Mouse (Mus musculus): ENCODE data around the gene Ypel1. TPM values are rescaled to one million over a fixed set of nuclear protein-coding genes. Genes with fewer than 3 reads are reported as not detected.

Gene Ypel1
- total RNA-seq, 2 experiments from 2014 or later = 1.6 to 3.1 TPM

DNA sequence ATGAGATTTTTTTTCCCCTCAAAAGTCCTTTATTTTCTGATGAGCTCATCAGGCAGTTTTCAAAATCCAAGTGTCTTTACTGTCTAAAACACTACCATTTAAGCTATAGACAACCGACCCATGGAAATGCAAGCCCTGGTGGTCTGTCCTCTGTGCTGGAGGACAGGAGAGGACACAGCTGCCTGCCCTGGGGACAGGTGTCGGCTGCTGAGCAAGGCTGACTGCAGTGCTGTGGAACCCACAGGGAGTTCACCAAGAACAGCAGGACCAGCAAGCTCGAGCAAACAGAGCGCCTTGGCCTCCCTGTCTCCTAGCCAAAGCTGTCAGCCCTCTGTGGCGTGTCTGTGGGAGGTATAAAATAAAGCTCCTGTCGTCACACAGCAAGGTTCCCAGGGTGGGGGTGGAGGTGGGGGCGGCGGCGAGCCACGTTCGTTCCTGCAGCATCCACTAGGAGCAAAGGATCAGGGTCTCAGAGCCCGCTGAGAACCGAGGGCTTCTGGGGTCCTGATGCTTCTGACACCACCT is 17.2 kb downstream of the Ypel1 start:
- DNase-seq = no peak

DNA sequence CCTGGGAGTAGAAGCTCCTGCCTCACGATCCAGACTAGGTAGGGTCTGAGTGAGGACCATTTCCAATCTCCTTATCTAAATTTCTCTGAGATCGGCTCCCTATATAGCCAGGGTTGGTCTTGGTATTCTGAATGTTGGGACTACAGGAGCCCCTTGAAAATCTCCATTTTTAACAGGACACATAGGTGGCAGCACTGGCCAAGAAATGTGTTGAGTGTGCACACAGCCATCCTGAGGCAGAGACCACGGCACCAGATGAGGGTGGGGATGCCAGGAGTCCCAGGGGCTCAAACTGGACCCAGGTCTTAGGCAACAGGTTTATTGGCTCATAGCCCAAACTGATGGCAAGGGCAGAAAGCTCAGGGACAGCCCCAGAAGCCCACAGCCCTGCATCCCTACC is 18.9 kb downstream of the Ypel1 start:
- no peak for DNase-seq

DNA sequence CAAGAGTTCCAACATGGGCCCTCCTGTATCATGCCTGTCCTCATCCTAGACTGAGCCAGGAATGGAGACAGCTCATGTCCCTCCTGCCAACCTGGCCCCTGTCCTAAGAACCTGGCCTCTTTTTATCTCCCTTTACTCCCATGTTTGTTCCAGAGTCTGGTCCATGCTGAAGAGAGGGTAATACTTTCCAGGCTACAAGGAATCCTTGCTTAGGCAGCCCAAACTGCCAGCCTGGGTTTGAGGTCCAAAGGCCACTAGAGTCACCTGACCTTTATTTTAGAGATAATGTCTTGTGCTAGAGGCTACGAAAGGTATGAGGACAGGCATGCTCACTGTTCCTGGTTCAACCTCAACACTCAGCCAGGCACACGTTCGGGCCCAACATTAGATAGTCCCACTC is 27.4 kb downstream of the Ypel1 start:
- no peak for DNase-seq

DNA sequence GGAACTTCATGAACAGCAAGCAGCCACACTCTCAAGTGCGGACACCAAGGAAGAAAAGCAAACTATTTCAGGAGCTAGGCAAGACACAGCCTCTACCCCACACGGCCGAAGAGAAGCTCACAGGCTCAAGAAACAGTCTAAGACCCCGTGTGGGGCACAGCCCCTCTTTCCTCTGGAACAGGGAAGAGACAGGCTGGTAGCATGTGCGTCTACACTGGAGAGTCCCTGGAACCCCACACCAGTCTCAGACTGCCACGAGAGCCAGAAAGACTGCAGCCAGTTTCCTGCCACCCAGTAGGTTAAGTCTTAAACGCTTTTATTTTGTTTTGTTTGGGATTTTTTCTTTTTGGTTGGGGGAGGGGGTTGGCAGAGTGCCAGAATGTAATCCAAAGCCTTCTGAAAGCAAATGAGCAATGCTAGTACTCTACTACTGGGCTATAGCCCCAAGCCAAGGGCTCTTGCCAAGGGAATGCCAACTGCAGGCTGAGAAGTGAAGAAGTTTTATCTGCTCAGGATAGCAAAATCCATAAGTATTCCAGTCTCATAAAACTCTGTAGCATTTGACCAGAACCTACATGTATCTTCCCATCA is 33.2 kb downstream of the Ypel1 start:
- DNase-seq = no peak

DNA sequence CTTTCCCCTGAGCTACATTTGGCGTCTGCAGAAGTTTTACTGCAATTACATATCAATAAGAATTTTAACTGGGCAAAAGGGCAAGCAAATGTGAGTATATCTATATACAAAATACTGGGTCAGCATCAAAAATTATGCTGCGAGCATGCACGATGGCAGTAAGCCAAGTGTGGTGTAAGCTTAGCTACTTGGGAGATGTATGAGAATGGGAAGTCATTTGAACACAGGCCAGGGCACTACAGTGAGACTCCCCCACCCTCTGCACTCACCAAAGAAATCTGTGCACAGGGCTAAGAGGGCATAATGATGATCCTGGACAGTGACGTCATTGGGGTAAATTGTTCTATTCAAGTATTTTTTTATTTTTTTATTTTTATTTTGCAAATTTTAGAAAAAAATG is 35.1 kb downstream of the Ypel1 start:
- no peak for DNase-seq

DNA sequence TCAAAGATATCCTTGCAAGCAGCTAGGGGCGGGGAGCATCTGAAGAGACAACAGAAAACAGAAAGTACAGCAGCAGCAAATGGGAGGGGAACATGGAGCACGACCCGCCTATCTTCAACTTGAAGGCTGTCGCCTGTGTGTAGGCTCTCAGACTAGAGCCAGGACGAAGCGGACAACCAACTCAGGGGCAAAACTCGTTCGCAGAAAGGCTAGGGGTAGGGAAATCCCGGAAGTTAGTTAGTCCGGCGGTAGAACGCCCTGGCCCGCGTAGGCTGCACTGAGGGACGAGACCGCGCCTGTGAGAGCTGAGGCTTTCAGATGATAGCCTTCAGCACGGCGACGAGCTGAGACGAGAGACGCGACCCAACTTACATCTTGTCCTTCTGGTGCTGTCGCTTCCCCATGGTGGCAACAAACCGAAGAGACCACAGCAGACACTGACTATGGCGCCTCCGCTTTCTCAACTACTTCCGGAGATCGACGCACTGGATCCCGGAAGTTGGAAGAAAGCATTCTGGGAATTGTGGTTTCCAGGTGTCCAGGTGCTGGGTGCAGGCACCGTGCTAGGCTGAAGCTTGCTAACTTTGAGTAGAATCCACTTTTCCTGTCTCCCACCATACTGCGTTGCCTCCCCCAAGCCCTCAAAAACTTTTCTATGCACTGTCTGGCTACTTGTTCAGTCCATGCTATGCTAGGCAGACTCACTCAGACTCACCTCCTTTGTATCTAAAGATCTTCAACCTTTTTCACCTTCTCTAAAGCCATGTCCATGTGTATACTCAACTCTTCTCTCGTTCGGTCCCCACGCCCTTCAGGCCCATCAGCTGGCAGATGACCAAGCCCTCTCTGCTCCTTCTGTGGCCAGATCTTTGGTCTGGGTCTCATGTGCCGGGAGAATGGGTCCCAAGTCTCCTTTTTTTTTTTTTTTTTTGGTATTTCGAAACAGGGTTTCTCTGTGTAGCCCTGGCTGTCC is 41.6 kb downstream of the Ypel1 start, which contains the start of gene Ppil2:
Ppil2 (minus strand) TSS at position 487 of the 973 bp plus-strand sequence.
- peak; percentile 55 for DNase-seq

DNA sequence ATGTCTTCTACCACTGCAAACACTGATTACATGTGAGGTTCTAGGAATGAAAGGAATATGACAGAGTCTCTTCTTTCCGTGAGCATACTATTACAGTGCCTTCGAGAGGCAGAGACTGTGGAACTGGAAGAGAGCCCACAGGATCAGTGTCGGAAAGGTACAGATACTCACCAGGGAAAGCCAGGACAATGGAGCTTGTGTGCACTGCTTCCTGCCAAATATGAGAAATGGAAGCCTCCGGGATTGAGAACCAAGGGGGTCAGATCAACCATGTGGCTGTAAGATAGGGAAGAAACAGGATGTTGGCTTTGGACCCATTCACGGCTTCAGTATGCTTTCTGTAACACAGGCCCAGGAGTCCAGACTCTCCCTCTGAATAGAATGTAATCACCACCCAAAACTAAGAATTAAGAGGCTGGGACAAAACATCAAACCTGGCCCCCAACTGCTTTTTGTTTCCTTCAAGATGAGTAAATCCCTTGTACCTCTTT is 47.9 kb downstream of the Ypel1 start:
- no peak for DNase-seq

DNA sequence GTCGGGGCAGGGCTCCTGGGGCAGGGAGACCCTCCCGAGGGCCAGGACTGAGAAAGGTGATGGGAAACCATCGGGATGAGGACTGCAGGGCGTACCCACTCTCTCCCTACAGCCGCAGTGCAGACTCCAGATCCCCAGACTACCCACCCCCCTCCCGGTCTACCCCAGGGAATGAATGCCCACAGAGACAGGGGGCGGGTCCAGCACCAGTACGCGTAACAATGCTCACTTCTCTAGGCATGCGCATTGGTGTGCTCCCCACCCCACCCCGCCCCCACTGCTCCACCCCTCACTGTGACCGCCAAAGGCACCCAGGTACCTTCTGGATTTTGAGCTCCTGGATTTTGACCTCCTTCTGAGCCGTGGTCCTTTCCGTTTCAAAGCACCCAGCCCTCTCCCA is 52.1 kb downstream of the Ypel1 start:
- no peak for DNase-seq

DNA sequence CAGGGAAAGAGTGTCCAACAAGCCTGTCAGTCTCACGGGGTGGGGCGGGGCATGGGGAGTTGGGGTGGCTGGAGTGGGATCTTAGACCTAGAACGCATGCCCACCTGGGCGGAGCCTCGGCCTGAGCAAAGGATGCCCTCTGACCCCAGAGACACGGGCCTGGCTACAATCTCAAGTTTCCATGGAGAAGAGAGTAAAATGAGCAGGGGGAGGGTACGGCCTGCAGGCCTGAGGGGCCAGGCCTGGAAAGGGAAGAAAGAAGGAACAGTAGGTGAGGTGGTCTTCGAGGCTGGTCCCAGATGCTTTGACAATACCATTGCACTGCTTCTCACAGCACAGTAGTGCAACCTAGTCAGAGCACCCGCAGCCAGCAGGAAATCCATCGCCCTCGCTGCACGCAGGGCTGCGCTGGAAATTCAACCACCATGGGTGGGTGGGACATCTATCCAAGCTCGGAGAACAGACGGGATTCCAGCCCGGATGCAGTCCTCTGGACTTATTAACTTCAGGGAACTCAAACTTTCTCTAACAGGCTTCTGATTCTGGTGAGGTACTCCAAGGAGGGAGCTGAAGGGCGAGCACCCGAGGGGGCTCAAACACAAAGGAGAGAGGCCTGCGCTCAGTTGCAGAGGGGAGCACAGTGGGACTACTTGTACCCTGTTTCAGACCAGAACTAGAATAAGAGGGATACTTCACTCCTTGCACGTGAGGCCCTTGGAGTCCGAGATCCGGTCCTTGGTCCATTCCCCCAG is 54.8 kb downstream of the Ypel1 start:
- DNase-seq = no peak

DNA sequence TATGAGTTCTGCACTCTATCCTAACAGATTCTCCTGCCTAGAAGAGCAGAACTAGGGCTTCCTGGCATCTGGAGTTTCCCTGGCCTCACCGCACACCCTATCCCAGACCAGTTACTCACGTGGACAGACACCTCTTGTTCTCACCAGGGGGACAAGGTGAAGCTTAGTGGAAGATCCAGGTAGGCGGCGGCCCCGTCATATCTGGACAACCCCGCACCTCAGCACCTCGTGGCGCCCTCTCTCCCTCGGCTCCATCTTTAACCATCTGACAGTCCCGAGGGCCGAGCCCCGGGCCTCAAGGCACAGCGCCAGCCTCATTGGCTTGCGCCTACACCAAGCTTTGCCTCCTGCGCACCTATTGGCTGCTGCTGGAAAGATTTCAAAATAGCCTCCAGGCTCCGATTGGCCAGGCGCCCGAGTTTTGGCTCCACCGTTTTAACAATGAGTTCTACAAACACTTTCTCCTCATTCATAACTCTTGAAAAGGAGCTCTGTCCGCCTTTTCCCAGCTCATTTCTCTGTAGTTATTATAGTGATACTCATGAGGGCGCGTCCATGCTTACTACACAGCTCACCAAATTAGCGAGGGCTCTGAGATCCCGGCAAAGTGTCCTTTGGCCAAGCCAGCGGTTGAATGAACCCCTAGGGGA is 55.5 kb downstream of the Ypel1 start, which contains the start of gene 2610318N02Rik:
2610318N02Rik (minus strand) TSS at position 297 of the 650 bp plus-strand sequence.
- peak; percentile 53 for DNase-seq

DNA sequence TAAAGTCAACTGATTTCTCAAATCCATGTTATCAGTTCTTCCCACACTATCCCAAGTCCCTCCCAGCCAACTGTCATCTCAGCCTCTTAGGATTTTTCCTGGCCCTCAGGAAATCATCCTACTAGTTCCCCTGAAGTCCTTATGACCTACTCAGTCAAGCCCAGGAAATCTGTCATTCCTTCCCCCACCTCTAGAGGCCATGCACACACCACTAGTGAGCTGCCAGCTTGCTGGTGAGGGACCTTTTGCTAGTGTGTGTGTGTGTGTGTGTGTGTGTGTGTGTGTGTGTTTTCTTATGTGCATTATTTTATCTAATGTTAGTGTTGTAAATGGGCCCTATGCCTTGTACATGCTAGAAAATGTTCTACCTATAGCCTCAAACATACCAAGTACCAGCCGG is 57.8 kb downstream of the Ypel1 start:
- peak; percentile 33 for DNase-seq

DNA sequence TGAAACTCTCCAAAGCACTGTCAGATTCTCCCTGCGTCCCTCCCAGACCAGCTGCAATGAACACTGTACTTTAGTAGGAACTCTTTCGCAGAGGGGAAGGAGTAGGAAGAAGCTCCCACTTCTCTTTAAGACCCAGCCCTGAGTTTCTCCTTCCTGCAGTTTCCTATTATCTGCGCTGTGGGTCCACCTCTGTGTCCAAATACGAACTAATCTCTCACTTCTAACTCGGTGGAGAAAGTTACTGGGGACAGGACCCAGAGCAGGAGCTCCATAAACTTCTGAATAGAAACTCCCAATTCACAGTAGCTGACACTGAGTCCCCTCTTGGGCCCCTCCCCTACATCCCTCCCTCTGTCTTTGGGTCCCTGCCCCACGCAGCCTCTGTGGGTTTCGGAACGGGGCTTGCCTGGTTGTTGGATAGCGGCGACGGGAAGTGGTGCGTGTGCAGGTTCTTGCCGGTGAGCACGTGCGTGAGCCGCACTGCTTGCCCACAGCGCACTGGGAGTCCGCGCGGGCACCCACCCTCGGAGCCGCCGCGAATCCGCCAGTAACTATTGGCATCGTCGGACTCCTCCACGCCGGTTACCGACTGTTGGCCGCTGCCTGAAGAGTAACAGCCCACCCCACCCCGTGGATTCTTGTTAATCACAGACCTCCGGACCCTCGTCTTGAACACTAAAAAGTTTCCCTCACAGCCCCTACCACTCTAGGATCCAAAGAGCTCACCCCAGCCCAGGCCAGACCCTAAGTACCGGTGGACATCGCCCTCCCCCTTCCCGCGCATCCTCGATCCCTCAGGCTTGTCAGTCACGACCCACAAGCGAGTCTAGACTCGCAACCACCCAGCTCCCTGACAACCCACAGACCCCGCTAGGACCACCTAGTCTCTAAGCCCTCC is 61.9 kb downstream of the Ypel1 start:
- peak; percentile 15 for DNase-seq

DNA sequence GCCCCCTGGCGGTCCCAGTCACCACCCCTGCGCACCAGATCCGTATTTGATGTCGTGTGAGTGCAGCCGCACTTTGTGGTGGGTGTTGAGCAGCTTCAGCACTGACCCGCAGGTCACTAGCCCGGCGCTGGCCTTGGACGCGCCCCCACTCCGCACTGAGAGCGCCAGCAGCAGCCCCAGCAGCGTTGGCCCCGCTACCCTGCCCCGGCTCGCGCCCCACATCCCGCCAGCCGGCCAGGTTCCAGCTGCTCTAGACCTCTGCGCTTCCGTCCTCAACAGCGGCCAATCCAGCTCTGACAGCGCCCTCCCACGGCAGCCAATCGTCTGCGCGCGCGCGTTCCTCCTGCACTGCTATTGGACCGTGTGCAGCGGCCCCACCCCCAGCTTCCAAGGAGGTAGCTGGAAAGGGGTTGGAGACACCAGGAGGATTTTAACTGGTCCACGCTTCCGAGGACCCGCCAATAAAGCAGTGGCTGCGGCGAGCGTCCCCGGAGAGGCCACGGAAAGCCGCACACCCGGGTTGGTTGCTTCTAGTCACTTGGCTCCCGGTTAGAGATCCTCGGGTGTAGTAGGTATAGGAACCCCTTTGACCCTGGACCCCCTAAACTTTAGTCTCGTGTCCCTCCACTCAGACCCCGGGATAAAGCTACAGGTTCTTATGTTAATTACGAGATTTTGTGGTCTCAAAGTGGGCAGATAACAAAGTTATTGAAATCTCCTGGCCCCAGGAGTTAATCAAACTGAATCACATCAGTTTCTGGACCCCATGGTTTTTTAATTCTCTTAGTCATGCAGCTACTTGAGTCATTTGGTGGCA is 62.8 kb downstream of the Ypel1 start, which contains the start of gene Sdf2l1:
Sdf2l1 (minus strand) TSS at position 295 of the 817 bp plus-strand sequence.
- DNase-seq = peak; percentile 96

DNA sequence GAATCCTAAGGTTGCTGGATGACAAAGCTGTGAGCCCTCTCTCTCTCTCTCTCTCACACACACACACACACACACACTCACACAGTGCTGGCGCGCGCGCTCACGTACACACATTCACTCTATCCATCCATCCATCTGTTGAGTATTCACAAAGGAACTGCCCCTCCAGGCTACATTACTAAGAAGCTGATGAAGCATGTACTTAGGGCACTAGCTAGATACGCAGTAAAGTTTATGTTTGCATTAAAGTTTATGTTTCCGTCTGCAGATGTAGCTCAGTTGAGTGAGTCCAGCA is 63.4 kb downstream of the Ypel1 start:
- DNase-seq = no peak

Small RNA genes within 50 kb of the gene (microRNA-seq; reads per million reads assigned to microRNA genes)
- gene Mir130b = 147 to 230 reads per million in 2 experiments
- 2.3 to 10.2 reads per million in 2 experiments for gene Mir301b

Other genes with a start within 250 kb of the Ypel1 start
- gene Spag6l, start 240.2 kb upstream of the Ypel1 start, total RNA-seq (2021) = not detected
- 1 to 10 TPM in 1 of 2 experiments, not detected in 1; 1.2 TPM for gene Igll1, start 205.7 kb upstream of the Ypel1 start, total RNA-seq (2021)
- 10 to 100 TPM; 20.4 to 28.5 TPM for gene Top3b, start 199.0 kb upstream of the Ypel1 start, total RNA-seq (2021)
- under 1 TPM in 1 of 2 experiments, not detected in 1; 0.72 TPM for gene Vpreb1, start 198.9 kb upstream of the Ypel1 start, total RNA-seq (2021)
- 10 to 100 TPM; 18.4 to 24.9 TPM for gene Ppm1f, start 173.2 kb upstream of the Ypel1 start, total RNA-seq (2021)
- 100 to 1,000 TPM; 107 to 114 TPM for gene Mapk1, start 86.3 kb upstream of the Ypel1 start, total RNA-seq (2021)
- gene Ppil2, start 41.6 kb downstream of the Ypel1 start, total RNA-seq (2021) = 10 to 100 TPM; 31.4 to 39.7 TPM
- 1 to 10 TPM in 1 of 2 experiments, not detected in 1; 1.3 TPM for gene 2610318N02Rik, start 55.5 kb downstream of the Ypel1 start, total RNA-seq (2021)
- gene Sdf2l1, start 62.7 kb downstream of the Ypel1 start, total RNA-seq (2021) = 1 to 10 TPM; 4.4 to 5.3 TPM
- gene Ydjc, start 74.9 kb downstream of the Ypel1 start, total RNA-seq (2021) = 1 to 10 TPM in 1 of 2 experiments, under 1 TPM in 1; 0.61 to 1.2 TPM
- under 1 TPM; 0.29 to 0.54 TPM for gene Ccdc116, start 77.5 kb downstream of the Ypel1 start, total RNA-seq (2021)
- gene Ube2l3, start 133.0 kb downstream of the Ypel1 start, total RNA-seq (2021) = 100 to 1,000 TPM; 163 to 166 TPM
- under 1 TPM; 0.11 to 0.19 TPM for gene Rimbp3, start 138.9 kb downstream of the Ypel1 start, total RNA-seq (2021)
- 1 to 10 TPM; 1.7 to 2.1 TPM for gene Hic2, start 163.9 kb downstream of the Ypel1 start, total RNA-seq (2021)
- gene Tmem191c, start 206.4 kb downstream of the Ypel1 start, total RNA-seq (2021) = 1 to 10 TPM; 1.9 to 3.0 TPM

Data from gastrocnemius, postnatal 10 days (tissue).